Mouse (Mus musculus) layer of hippocampus, adult 9-11 months (tissue): ENCODE data around the gene Gm39566.

Experiments
- DNase-seq: peaks from one replicate; pipeline ENCODE4 v3.0.0; 2022

The Gm39566 gene

DNA sequence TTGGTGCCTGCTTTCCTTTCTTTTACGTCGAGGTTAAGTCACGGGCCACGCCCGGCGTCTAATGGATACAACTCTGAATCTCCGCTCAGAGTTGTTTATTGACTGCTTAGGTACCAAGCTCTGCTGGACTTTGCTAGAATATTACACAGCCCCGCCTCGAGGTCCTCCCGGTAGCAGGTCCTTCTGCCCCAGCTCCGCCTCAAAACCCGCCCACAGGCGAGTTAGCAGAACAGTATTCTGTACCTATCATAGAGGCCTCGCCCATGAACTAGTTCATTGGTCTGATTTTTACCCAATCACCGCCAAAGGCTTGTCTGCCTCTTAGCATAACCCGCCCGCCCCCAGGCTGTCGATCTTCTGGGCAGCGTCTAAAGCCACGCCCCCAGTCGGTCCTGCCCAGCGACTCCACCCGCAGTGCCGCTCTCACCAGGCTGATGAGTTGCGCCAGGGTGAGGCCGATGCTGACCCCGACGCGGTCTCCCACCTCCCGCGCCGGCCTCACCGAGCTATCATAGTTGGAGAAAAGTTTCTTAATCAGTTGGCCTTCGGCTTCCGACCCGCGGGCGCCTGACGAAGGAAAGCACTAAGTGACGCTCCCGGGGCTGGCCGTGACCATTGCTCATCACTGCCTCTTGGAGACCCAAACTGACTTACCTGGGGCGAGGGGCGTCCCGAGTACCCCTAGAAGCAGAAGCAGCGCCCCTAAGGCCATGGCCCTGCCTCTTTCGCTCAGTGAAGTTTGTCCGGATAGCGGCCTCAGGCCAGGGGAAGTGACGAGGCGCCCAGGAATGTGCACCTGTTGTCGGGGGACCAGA, 19.7 kb downstream of the Gm39566 start, which contains the start of gene Chrnb1:
Gene Chrnb1 (minus strand): TSS at position 776 of the 815 bp plus-strand sequence.
- peak; percentile 97 for DNase-seq

DNA sequence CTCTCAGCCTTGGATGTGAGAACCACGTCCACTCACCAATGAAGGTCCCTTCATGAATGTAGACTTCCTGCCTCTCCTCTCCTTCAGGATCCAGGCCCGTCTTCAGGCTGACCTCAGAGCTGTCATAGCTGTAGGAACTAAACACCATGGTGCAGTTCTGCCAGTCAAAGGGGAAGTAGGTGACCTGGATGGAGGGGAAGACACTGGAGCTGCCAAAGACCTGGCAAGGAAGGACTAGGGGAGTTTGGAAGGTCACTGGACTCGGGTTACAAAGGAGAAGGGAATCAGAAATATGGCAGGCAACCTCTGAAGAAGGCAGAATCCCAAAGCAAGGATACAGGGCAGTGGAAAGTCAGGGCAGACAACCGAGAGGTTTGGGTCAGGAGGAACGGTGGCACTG, 21.7 kb downstream of the Gm39566 start:
- no peak for DNase-seq

DNA sequence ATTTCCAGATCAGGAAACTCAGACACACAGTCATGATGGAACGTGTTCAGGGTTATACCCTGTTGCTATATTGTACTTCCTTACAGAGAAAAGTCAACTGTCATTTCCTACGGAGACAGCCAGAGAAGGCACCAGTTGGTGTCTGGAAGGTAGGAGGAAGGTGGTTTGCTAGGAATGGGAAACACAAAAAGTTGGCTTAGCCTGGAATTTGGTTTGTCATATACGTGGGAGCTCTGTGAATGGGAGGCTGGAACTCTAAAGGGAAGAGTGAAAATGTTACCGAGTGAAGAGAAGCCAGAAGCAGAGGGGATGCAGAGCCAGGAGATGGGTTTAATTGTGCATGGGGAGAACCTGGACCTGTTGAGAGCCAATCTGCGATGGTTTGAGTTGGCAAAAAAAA, 23.7 kb downstream of the Gm39566 start:
- DNase-seq: no peak

- no peak for DNase-seq
Measured at GRCm38 (mm10) chr11:69789431-69789830, 25.7 kb downstream of the Gm39566 start.

GRCm38 (mm10) chr11:69787306-69787705, 27.8 kb downstream of the Gm39566 start:
- no peak for DNase-seq

GRCm38 (mm10) chr11:69784793-69785272, 30.3 kb downstream of the Gm39566 start:
- no peak for DNase-seq

DNA sequence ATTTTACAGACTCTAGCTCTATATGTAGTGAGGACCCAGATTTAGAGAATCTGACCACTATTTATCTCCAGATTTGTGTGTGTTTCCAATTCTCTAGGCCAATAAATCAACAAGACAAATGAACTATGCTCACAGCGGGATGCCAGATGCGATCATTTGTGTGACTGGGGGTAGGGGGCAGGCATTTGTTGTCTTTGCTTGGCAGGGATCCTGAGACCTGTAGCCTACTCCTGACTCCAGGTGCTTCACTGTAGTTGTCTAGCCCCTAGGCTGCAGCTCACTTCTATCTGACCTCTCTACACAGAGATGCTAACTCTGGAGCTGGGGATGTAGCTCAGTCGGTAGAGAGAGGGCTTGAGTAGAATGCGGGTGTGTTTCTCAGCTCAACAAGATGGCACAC, 33.3 kb downstream of the Gm39566 start:
- no peak for DNase-seq

GRCm38 (mm10) chr11:69778985-69779384, 36.1 kb downstream of the Gm39566 start:
- no peak for DNase-seq

DNA sequence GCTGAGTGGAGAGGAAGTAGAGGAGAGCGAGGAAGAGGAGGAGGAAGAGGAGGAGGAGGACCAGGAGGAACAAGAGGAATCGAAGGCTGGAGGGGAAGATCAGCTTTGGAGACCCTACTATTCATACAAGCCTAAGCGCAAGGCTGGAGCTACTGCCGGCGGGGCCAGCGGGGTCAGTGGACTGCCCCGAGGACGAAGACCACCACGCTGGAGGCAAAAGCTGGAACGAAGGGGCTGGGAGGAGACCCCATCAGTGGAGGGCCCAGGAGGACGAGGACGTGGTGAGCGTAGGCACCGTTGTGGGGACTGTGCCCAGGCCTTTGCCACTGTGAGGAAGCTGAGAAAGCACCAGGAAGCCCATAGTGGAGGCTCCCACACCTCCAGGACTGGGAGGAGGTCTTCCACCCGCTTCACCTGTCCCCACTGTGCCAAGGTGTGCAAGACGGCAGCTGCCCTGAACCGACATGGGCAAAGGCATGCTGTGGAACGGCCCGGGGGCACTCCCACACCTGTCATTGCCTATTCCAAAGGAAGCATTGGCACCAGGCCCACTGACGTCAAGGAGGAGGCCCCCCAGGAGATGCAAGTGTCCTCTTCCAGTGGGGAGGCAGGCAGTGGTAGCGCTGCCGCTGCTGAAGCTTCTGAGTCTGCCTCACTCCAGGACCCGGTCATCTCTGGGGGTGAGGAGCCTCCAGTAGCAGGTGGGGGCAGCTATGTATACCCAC, 36.7 kb downstream of the Gm39566 start:
- no peak for DNase-seq

DNA sequence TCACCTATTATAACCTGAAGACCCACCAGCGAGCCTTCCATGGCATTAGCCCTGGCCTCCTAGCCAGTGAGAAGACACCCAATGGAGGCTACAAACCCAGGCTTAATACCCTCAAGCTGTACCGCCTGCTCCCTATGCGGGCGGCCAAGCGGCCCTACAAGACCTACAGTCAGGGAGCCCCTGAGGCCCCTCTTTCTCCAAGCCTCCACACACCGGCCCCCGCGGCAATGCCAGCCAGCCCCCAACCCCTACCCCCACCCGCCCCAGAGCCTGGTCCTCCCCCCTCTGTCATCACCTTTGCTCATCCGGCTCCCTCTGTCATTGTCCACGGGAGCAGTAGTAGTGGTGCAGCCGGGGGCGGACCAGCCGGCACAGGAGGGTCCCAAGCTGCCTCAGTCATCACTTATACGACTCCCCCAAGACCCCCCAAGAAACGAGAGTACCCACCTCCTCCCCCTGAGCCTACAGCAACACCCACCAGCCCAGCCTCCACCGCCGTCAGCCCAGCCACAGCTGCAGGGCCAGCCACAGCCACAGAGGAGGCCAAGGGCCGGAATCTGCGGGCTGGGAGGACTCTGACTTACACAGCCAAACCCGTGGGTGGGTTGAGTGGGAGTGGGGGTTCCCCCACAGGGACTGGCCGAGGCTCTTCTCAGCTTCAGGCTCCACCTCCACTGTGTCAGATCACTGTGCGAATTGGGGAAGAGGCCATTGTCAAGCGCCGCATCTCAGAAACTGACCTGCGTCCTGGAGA, 37.4 kb downstream of the Gm39566 start:
- no peak for DNase-seq

DNA sequence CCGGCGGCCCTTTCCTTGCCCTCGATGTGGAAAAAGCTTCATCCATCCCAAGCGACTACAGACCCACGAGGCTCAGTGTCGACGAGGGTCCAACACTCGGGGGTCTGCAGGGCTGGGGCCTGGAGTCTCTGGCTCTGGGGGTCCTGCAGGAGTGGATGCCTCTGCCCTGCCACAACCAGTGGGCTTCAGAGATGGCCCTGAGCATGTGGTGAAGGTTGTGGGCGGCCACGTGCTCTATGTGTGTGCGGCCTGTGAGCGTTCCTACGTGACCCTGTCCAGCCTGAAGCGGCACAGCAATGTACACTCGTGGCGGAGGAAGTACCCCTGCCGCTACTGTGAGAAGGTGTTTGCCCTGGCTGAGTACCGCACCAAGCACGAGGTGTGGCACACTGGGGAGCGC, 38.6 kb downstream of the Gm39566 start:
- no peak for DNase-seq

DNA sequence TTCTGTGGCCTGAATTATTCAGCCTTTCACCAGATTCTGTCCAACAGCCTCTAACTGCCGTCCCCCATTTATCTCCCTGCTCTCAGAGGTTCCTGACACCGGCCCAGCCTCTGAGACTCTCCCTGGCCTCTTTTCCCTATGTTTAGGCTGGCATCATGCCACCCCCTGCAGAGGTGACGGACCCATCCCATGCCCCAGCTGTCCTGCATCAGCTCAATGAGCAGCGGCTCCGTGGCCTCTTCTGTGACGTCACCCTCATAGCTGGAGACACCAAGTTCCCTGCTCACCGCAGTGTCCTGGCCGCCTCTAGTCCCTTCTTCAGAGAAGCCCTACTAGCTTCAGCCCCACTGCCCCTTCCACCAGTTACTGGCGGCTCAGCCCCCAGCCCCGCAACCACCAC, 39.4 kb downstream of the Gm39566 start:
- no peak for DNase-seq

DNA sequence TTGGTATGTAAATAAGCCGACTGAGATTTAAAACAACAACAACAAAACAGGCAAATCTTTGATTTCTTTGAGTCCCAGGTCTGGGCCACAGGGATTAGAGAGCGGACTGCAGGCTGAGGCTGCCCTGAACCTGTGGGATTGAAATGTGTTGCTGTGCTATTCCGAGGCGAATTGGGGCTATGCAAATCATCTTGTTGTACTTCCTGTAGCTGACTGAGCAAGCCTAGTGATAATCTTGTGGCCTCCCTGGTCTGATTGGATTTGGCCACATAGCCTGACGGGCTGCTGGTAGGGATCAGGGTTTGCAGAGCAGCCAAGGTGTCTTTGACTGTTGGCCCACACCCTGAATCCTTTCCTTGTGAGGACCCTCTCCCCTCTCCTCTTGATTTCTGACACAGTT, 40.1 kb downstream of the Gm39566 start:
- no peak for DNase-seq

DNA sequence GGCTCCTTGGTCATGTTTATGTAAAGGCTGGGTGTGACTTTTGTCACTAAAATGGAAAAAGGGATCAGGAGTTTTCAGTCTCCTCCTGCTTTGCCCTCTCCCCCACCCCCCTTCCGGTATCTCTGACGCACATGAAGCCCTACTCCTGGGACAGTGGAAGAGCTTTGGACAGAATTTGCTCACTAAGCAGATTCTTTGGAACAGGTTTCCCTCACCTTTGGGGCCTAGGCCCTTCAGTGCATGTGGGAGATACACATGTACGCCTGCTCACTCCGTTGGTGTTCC, 47.5 kb downstream of the Gm39566 start:
- no peak for DNase-seq

DNA sequence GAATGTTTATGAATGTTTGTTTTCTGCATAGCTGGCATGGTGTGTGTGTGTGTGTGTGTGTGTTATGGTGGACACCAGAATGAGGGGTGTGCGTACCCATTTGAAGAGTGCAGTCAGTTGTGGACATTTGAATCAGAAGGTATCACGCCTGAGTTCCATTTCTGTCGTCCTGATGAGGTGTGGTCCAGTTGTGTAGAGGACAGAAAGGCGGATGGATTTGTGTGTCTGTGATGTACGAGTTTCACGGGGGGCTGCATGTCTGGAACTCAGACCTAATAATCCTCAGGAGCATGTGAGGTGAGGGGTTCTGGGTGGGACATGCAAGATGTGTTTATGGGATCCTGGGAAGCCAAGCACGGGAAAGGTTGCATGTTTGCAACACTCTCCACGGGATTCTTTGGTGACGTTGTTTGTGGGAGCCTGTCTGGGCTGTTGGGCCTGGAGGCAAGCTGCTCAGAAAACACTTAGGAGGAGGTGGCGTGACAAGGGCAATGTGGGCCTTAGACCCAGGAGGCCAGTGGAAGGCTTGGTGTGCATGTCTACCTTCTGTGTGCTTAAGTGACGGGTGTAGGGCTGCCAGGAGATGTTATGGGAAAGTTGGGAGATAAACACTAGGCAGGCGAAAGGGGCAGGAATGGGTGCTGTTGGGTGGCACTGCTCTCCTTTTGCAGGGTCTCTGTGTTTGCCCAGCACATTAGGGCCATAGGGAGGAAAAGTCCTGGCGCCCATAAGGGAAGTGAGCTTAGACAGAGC, 48.0 kb downstream of the Gm39566 start:
- no peak for DNase-seq

DNA sequence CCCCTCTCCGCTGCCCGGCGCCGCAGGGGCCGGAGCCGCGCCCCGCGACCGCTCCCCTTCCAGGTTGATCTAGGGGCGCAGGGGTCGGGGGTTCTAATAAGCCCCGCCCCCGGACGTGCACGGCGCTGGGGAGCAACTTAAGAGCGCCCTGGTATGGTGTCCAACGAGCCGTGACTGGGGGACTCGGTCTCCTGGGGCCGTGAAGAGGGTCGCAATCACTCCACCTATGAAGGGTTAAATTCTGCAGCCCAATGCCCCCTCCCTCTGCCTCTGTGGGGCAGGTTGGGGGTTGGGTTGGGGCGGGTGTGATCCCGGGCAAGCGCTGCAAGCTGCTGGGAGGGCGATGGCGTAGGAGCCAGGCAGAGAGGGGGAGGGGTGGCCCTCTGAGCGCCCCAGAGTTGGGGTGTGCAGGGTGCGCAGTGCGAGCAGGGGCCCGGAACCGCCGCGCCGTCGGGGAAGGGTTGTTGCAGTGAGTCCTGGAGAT, 48.9 kb downstream of the Gm39566 start:
- DNase-seq: peak; percentile 76

- peak; percentile 38 for DNase-seq
Measured at GRCm38 (mm10) chr11:69765221-69766125, 49.6 kb downstream of the Gm39566 start, which contains the start of gene Zbtb4. Zbtb4 (plus strand) TSS chr11:69765912.

GRCm38 (mm10) chr11:69763551-69763950, 51.5 kb downstream of the Gm39566 start:
- DNase-seq: no peak

DNA sequence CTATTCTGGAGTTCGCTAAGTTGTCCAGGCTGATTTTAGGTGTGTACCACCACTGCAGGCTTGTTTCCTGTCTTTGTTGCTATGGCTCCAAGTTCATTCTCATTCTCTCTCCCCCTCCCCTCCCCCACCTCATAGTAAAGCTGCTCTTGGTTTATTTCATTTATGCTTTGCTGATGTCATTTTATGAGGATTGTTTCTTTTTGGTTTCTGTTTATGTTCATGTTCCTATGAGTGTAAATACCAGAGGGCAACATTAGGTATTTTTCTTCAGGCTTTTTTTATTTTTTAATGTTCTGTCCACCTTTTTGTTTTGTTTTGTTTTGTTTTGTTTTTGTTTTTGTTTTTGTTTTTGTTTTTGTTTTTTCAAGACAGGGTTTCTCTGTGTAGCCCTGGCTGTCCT, 53.2 kb downstream of the Gm39566 start, which contains the start of gene Slc35g3:
Gene Slc35g3 (minus strand): TSS at position 101 of the 400 bp plus-strand sequence.
- no peak for DNase-seq
